Mouse (Mus musculus): ENCODE measurements around the gene Gm7694. TPM values are rescaled to one million over a fixed set of nuclear protein-coding genes. Genes with fewer than 3 reads are reported as not detected.
A peak's percentile ranks its signal among the peaks of the same experiment; 100 is the strongest.

Gm7694 gene
- polyA plus RNA-seq, 2 experiments: 3.9 to 8.6 TPM

GRCm38 (mm10) chr1:170301686-170302085, 4.4 kb downstream of the Gm7694 start:
- ATAC-seq (ENCODE audit: low FRiP score, low read depth): no peak

GRCm38 (mm10) chr1:170299496-170299895, 6.6 kb downstream of the Gm7694 start:
- WGBS: 79% methylated on average over 4 of the region's 4 CpGs
- Histone ChIP-seq H3K36me3 (ENCODE audit: control insufficient read depth, insufficient read depth, low read length) (no peaks in the 10 kb centered on the region), H3K4me3 (replicated peaks; ENCODE audit: low read length) (no peak overlapping the region), H3K9ac (ENCODE audit: low read depth, low read length, severe bottlenecking) (no peak overlapping the region), H3K4me2 (replicated peaks; ENCODE audit: low read depth, low read length, severe bottlenecking) (no peak overlapping the region), H3K9me3 (ENCODE audit: control insufficient read depth, low read length) (no peaks in the 10 kb centered on the region), H3K27me3 (ENCODE audit: control insufficient read depth, insufficient read depth, low read length) (no peaks in the 10 kb centered on the region), H3K4me1 (ENCODE audit: control insufficient read depth, insufficient read depth, low read length) (no peaks in the 10 kb centered on the region), H3K27ac (replicated peaks; ENCODE audit: low read depth, low read length) (no peak overlapping the region)
- no peak for DNase-seq (ENCODE audit: low spot score)
- no peak for ATAC-seq (ENCODE audit: low FRiP score, low read depth)
- no peak for TF ChIP-seq POLR2A (IDR thresholded peaks at IDR 0.05; ENCODE audit: borderline replicate concordance, extremely low read depth, insufficient read depth, insufficient read length)

More at GRCm38 (mm10) chr1:170301686-170302085, 4.4 kb downstream of the Gm7694 start:
- Histone ChIP-seq H3K4me1 (ENCODE audit: control insufficient read depth, insufficient read depth, low read length) (no peaks in the 10 kb centered on the region), H3K4me3 (replicated peaks; ENCODE audit: low read length) (no peak overlapping the region), H3K27ac (replicated peaks; ENCODE audit: low read depth, low read length) (no peak overlapping the region), H3K4me2 (replicated peaks; ENCODE audit: low read depth, low read length, severe bottlenecking) (no peak overlapping the region), H3K36me3 (ENCODE audit: control insufficient read depth, insufficient read depth, low read length) (peaks cover 3% of the 10 kb centered on the region; the same call in 1 of the 2 replicates), H3K27me3 (ENCODE audit: control insufficient read depth, insufficient read depth, low read length) (no peaks in the 10 kb centered on the region), H3K9me3 (ENCODE audit: control insufficient read depth, low read length) (no peaks in the 10 kb centered on the region), H3K9ac (ENCODE audit: low read depth, low read length, severe bottlenecking) (no peak overlapping the region)
- no peak for TF ChIP-seq POLR2A (IDR thresholded peaks at IDR 0.05; ENCODE audit: borderline replicate concordance, extremely low read depth, insufficient read depth, insufficient read length)
- DNase-seq (ENCODE audit: low spot score): no peak
- WGBS: 96% methylated on average over 9 of the region's 9 CpGs

DNA sequence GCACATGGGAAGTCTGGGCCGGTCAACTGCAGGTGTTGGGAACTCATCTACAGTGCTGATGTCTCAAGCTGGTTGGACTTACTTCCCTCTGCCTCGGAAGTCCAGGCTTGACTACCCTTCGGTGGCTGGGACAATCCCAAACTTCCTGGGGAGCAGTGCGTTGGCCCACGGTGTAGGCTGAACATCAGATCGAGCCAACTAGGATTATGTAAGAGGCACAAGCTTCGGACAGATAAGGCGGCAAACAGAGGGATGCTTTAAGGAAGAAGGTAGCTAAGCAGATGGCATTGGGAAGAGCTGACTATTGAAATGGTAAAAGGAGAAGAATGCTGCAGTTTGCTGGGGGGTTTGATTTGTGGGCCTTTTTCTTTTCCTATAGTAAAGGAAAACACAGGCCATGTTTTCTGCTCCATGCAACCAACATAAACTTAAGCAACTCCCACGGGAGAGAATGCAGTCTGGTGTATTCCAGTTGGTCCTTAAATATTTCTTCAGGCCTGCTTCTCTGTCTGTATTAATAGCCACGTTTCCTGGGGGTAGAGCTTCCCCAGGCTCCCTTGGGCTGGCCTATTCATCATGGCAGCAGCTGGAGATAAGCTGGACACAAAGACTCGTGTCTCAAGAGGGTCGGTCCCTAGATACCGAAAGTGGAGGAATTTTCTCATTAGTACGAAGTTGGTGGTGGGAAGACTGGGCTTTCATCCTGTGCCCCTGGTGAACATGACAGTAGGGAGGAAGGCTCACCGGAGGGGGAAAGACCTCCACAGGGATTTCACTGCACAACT, 11.2 kb downstream of the Gm7694 start:
- 88% methylated on average over 15 of the region's 15 CpGs for WGBS
- Histone ChIP-seq H3K36me3 (ENCODE audit: control insufficient read depth, insufficient read depth, low read length) (no peaks in the 10 kb centered on the region), H3K9ac (ENCODE audit: low read depth, low read length, severe bottlenecking) (no peak overlapping the region), H3K9me3 (ENCODE audit: control insufficient read depth, low read length) (0 out of 2 replicates have a peak, but pooled peaks cover under 1% of the 10 kb centered on the region), H3K27me3 (ENCODE audit: control insufficient read depth, insufficient read depth, low read length) (no peaks in the 10 kb centered on the region), H3K4me1 (ENCODE audit: control insufficient read depth, insufficient read depth, low read length) (no peaks in the 10 kb centered on the region), H3K4me3 (replicated peaks; ENCODE audit: low read length) (no peak overlapping the region), H3K4me2 (replicated peaks; ENCODE audit: low read depth, low read length, severe bottlenecking) (no peak overlapping the region), H3K27ac (replicated peaks; ENCODE audit: low read depth, low read length) (no peak overlapping the region)
- ATAC-seq (ENCODE audit: low FRiP score, low read depth) (no peak), DNase-seq (ENCODE audit: low spot score) (no peak)
- no peak for TF ChIP-seq POLR2A (IDR thresholded peaks at IDR 0.05; ENCODE audit: borderline replicate concordance, extremely low read depth, insufficient read depth, insufficient read length)

DNA sequence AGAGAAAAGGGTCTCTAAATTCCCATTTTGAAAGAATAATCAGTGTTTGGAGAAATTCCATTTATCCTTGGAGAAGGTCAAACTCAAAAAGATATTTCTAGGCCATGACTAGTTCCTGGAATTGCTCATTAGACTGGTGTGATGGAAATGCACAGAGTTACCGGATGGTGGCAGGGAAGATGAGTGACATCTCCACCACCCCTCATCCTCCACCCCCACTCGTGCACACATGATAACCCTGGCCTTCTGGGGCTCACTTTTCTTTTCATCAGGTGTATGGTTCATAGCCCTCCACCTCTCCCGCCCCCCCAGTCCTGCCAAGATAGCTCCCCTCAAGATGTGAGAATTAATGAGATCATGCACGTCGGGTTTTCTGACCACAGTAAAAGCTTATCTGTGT, 12.9 kb downstream of the Gm7694 start:
- no peaks in the 10 kb centered on the region for H3K36me3 ChIP-seq (ENCODE audit: control insufficient read depth, insufficient read depth, low read length)
- no peak overlapping the region for H3K4me3 ChIP-seq (replicated peaks; ENCODE audit: low read length)
- H3K27me3 ChIP-seq (ENCODE audit: control insufficient read depth, insufficient read depth, low read length): no peaks in the 10 kb centered on the region
- DNase-seq (ENCODE audit: low spot score) (no peak), ATAC-seq (ENCODE audit: low FRiP score, low read depth) (no peak)
- H3K4me1 ChIP-seq (ENCODE audit: control insufficient read depth, insufficient read depth, low read length): no peaks in the 10 kb centered on the region
- H3K9me3 ChIP-seq (ENCODE audit: control insufficient read depth, low read length): 0 out of 2 replicates have a peak, but pooled peaks cover 4% of the 10 kb centered on the region
- H3K4me2 ChIP-seq (replicated peaks; ENCODE audit: low read depth, low read length, severe bottlenecking): no peak overlapping the region
- H3K9ac ChIP-seq (ENCODE audit: low read depth, low read length, severe bottlenecking): no peak overlapping the region
- 80% methylated on average over 5 of the region's 5 CpGs for WGBS
- TF ChIP-seq POLR2A (IDR thresholded peaks at IDR 0.05; ENCODE audit: borderline replicate concordance, extremely low read depth, insufficient read depth, insufficient read length): no peak
- H3K27ac ChIP-seq (replicated peaks; ENCODE audit: low read depth, low read length): no peak overlapping the region

GRCm38 (mm10) chr1:170292239-170292951, 13.7 kb downstream of the Gm7694 start:
- 34% methylated on average over 9 of the region's 9 CpGs for WGBS
- 0 out of 2 replicates have a peak, but pooled peaks cover 4% of the 10 kb centered on the region for H3K9me3 ChIP-seq (ENCODE audit: control insufficient read depth, low read length)
- DNase-seq (ENCODE audit: low spot score): peak; percentile 84
- H3K9ac ChIP-seq (ENCODE audit: low read depth, low read length, severe bottlenecking): no peak overlapping the region
- no peak overlapping the region for H3K27ac ChIP-seq (replicated peaks; ENCODE audit: low read depth, low read length)
- no peak overlapping the region; the same call in 1 of the 2 replicates for H3K4me2 ChIP-seq (replicated peaks; ENCODE audit: low read depth, low read length, severe bottlenecking)
- H3K27me3 ChIP-seq (ENCODE audit: control insufficient read depth, insufficient read depth, low read length): no peaks in the 10 kb centered on the region
- H3K4me1 ChIP-seq (ENCODE audit: control insufficient read depth, insufficient read depth, low read length): no peaks in the 10 kb centered on the region
- ATAC-seq (ENCODE audit: low FRiP score, low read depth): peak; percentile 44; the same call in 1 of the 2 replicates
- H3K4me3 ChIP-seq (replicated peaks; ENCODE audit: low read length): no peak overlapping the region
- H3K36me3 ChIP-seq (ENCODE audit: control insufficient read depth, insufficient read depth, low read length): no peaks in the 10 kb centered on the region
- no peak for TF ChIP-seq POLR2A (IDR thresholded peaks at IDR 0.05; ENCODE audit: borderline replicate concordance, extremely low read depth, insufficient read depth, insufficient read length)

Measured in limb, embryonic 14.5 days (tissue).